Mouse (Mus musculus) neural tube, embryonic 14.5 days (tissue): ENCODE results near the gene Sec1. TPM values are rescaled to one million over a fixed set of nuclear protein-coding genes. Genes with fewer than 3 reads are reported as not detected.
A peak's percentile ranks its signal among the peaks of the same experiment; 100 is the strongest.

Source experiments
- ATAC-seq: fragments of 200-750 bp; cut with Nextera tagmentation; 2 replicates; pipeline ENCODE4 v1.8.0; 2017; ENCODE audit warnings: low read depth, mild to moderate bottlenecking, moderate TSS enrichment, moderate library complexity
- H3K27ac ChIP-seq: fragments of 300-500 bp; sonication (generic); 2 replicates; pipeline ENCODE4 v1.5.1; 2014; ENCODE audit warnings: low read depth, mild to moderate bottlenecking, control low read depth, low read length, moderate library complexity, mixed read lengths
- H3K27me3 ChIP-seq: fragments of 300-500 bp; sonication (generic); 2 replicates; pipeline ENCODE4 v1.6.1; 2014; ENCODE audit warnings: low read length; ENCODE audit not compliant: control insufficient read depth, insufficient read depth
- H3K36me3 ChIP-seq: fragments of 300-500 bp; sonication (generic); 2 replicates; pipeline ENCODE4 v1.6.1; 2014; ENCODE audit warnings: low read length, mixed read lengths; ENCODE audit not compliant: control insufficient read depth, insufficient read depth
- H3K4me1 ChIP-seq: fragments of 300-500 bp; sonication (generic); 2 replicates; pipeline ENCODE4 v1.6.1; 2014; ENCODE audit warnings: low read length; ENCODE audit not compliant: control insufficient read depth, insufficient read depth
- H3K4me2 ChIP-seq: fragments of 300-500 bp; sonication (generic); 2 replicates; pipeline ENCODE4 v1.6.1; 2014; ENCODE audit warnings: mild to moderate bottlenecking, low read depth, low read length, control low read depth
- H3K4me3 ChIP-seq: fragments of 300-500 bp; sonication (generic); 2 replicates; pipeline ENCODE4 v1.5.1; 2014; ENCODE audit warnings: low read depth, low read length, control low read depth, mixed read lengths
- H3K9ac ChIP-seq: fragments of 300-500 bp; sonication (generic); replicated peaks from 2 replicates; pipeline ENCODE4 v1.6.1; 2014; ENCODE audit warnings: low read depth, mild to moderate bottlenecking, control low read depth, low read length, mixed read lengths
- H3K9me3 ChIP-seq: fragments of 300-500 bp; sonication (generic); 2 replicates; pipeline ENCODE4 v1.6.1; 2016; ENCODE audit warnings: low read length; ENCODE audit not compliant: control insufficient read depth
- WGBS: fragments of 180-500 bp; shearing (Covaris S2); extraction: QIAGEN DNeasy Blood & Tissue Kit; methylation state at CpG from one replicate; pipeline ENCODE4 v1.1.7; 2014; 5-methylcytosine and 5-hydroxymethylcytosine counted together
- polyA plus RNA-seq: library from polyadenylated mRNA; unstranded; fragments of >200 nt; fragmentation: Nextera tagmentation; extraction: Ambion mirVana; gene quantifications from 2 replicates; pipeline ENCODE4 v1.2.1, GENCODE M21; 2014

Sec1 gene
- polyA plus RNA-seq, 1 experiment from 2014 or later: 0.13 TPM

DNA sequence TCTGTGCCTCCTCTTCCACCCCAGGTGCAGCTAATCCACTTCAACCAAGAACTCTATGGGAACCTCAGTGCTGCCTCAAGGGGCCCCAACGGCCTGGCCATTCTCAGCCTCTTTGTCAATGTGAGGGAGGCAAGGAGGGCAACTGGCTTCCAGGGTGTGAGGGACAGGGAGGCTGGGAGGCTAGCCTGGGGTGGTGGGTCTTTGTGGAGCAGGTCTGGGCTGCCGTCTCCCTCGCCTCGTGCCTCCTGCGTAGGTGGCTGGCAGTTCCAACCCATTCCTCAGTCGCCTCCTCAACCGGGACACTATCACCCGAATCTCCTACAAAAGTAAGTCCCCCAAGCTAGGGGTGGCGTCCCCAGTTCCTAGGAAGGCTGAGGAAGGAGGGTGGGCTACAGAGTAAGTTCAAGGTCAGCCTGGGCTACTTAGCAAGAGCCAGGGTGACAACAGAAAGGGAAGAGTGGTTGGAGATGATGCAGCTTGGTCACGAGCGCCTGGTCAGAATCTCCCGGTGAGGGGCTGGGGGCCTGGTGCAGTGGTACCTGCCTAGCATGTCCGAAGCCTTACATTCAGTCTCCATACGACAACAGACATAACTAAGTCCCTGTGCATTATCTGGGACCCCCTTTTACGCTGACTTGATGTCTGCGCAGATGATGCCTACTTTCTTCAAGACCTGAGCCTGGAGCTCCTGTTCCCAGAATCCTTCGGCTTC is 8.8 kb upstream of the Sec1 start:
- Histone ChIP-seq H3K4me3 (no peak overlapping the region), H3K9me3 (no peaks in the 10 kb centered on the region), H3K4me1 (peaks cover 24% of the 10 kb centered on the region), H3K36me3 (no peaks in the 10 kb centered on the region), H3K27me3 (peaks cover 7% of the 10 kb centered on the region; the same call in 1 of the 2 replicates), H3K9ac (no peak overlapping the region), H3K4me2 (peak overlapping the region; percentile 93), H3K27ac (no peak overlapping the region)
- 90% methylated on average over 17 of the region's 17 CpGs for WGBS
- no peak for ATAC-seq

DNA sequence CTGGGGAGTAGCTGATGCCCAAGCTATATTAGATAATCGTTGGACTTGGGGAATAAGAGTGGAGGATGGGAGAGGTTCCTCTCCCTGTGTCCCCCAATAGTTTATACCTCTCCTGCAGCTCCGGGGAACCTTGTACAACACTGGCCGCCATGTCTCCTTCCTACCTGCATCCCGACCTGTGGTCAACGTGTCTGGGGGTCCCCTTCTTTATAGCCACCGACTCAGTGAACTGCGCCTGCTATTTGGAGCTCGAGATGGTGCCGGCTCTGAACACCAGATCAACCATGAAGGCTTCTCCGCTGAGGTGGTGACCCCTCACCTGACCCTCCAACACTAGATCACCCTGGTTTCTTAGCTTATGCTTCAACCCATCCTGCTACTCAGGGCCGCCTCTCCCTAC is 8.1 kb upstream of the Sec1 start:
- Histone ChIP-seq H3K4me3 (no peak overlapping the region), H3K4me1 (peaks cover 23% of the 10 kb centered on the region), H3K27ac (no peak overlapping the region), H3K36me3 (no peaks in the 10 kb centered on the region), H3K4me2 (no peak overlapping the region), H3K9me3 (no peaks in the 10 kb centered on the region), H3K9ac (no peak overlapping the region), H3K27me3 (peaks cover 7% of the 10 kb centered on the region; the same call in 1 of the 2 replicates)
- 96% methylated on average over 11 of the region's 11 CpGs for WGBS
- no peak for ATAC-seq

DNA sequence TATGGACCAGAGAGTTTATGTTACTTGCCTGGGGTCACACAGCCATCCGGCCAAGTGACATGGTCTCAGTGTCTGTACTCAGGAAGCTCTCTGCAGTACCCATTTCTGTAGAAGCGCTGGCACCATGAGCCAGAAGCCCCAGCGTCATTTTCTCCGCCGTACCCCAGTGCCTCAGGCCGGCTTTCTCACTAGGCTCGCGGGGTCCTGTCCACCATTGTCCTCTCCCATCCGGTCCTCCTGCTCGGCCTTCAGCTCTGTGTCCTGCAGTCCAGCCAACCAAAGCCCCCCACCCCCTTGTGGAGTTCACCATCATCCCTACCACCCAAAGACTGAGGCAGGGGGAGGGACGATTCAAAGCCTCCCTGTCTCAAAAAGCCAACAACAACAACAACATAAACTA is 7.4 kb upstream of the Sec1 start:
- Histone ChIP-seq H3K4me3 (peak overlapping the region; percentile 22; the same call in 1 of the 2 replicates), H3K27me3 (peaks cover 7% of the 10 kb centered on the region; the same call in 1 of the 2 replicates), H3K4me1 (peaks cover 22% of the 10 kb centered on the region), H3K9me3 (no peaks in the 10 kb centered on the region), H3K36me3 (no peaks in the 10 kb centered on the region), H3K4me2 (peak overlapping the region; percentile 85), H3K9ac (no peak overlapping the region), H3K27ac (no peak overlapping the region)
- no peak for ATAC-seq
- 85% methylated on average over 11 of the region's 11 CpGs for WGBS

DNA sequence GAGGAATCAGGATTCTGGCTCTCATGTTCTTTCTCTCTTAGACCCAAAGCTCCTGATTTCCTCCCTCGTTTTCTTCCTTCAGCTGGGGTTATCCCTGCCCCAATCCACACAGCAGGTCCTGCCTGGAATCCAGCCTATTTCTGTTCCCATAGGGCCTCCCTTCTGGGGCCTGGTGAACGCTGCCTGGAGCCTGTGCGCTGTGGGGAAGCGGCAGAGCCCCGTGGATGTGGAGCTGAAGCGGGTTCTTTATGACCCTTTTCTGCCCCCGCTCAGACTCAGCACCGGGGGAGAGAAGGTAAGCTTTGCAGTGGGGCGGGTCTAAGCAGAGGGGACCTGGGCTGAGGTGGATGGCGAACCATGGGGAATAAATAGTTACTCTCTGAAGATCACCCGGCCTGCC is 6.9 kb upstream of the Sec1 start:
- Histone ChIP-seq H3K4me3 (peak overlapping the region; percentile 22), H3K4me1 (peaks cover 17% of the 10 kb centered on the region), H3K27me3 (peaks cover 7% of the 10 kb centered on the region; the same call in 1 of the 2 replicates), H3K9me3 (no peaks in the 10 kb centered on the region), H3K27ac (peak overlapping the region; percentile 30; the same call in 1 of the 2 replicates), H3K36me3 (no peaks in the 10 kb centered on the region), H3K9ac (peak overlapping the region; percentile 30; the same call in 1 of the 2 replicates), H3K4me2 (peak overlapping the region; percentile 85)
- no peak for ATAC-seq
- 24% methylated on average over 11 of the region's 11 CpGs for WGBS

DNA sequence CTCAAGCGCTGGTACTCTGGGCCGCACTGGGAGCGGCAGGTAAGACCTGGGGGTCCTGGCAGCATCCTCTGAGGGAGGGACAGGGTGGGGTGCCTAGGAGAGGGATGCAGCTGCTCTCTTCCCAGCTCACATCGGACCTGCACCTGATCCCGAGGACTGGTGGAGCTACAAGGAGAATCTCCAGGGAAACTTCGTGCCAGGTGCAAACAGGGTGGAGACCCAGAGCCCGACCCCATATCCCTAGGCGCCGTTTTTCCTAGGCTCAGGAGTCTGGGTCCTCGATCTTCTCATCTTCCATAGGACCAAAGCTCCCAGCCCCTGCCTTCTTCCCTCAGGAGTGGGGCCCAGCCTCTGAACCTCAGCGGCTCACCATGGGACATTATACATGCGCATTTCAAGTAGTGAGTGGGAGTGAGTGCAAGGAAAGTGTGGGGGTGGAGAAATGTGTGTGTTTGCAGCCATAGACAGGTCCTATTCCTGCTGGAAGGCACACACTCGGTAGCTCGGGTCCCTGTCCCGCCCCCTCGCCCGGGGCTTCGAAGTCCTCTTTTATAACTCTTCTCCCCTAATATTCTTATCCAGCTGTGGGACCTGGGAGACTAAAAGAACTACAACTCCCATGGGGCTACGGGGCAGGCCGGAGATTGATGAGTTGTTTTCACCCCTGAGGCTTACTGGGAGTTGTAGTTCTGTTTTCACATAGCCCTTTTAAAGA is 6.3 kb upstream of the Sec1 start:
- Histone ChIP-seq H3K9me3 (no peaks in the 10 kb centered on the region), H3K9ac (peak overlapping the region; percentile 67), H3K4me2 (peak overlapping the region; percentile 85), H3K4me1 (peaks cover 11% of the 10 kb centered on the region; the same call in 1 of the 2 replicates), H3K36me3 (no peaks in the 10 kb centered on the region), H3K27ac (peak overlapping the region; percentile 70), H3K27me3 (peaks cover 7% of the 10 kb centered on the region; the same call in 1 of the 2 replicates), H3K4me3 (peak overlapping the region; percentile 46)
- under 1% methylated on average over 20 of the region's 20 CpGs for WGBS
- peak; percentile 3; the same call in 1 of the 2 replicates for ATAC-seq

DNA sequence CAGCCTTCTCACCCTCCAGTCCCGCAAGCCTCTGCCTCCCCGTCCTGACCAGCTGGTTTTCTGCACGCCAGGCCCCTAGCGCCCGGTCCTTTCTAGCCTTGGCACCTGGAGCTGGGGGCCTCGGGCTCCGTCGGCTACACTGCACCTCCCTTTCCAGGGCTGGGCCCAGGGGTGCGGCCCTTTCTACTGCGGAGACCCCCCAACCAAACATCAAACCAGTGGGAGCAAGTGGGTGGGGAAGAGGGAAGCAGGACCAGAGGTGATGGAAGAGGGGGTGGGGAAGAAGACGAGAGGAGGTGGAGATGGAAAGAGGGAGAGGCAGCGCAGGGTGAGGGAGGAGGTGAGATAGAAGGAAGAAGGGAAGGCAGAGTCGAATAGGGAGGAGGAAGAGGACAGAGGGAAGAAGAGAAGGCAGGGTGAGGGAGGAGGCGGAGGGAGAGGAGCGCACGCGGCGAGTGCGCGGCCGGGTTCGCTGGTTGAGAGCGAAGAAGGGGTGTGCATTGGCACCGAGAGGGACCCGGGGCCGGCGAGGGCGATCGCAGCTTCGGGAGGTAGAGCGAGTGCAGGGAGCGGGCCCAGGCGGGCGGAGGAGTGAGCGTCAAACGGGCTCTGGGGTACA is 5.4 kb upstream of the Sec1 start, which contains the start of gene Car11:
Car11 (plus strand) TSS at position 321 of the 619 bp plus-strand sequence.
- Histone ChIP-seq H3K27me3 (peaks cover 7% of the 10 kb centered on the region; the same call in 1 of the 2 replicates), H3K9me3 (no peaks in the 10 kb centered on the region), H3K9ac (peak within 1 kb of the TSS; percentile 67), H3K27ac (peak within 1 kb of the TSS; percentile 70), H3K4me1 (peaks cover 10% of the 10 kb centered on the region; the same call in 1 of the 2 replicates), H3K4me2 (peak within 1 kb of the TSS; percentile 85), H3K4me3 (peak within 1 kb of the TSS; percentile 46), H3K36me3 (no peaks in the 10 kb centered on the region)
- no peak for ATAC-seq
- 2% methylated on average over 35 of the region's 36 CpGs for WGBS

DNA sequence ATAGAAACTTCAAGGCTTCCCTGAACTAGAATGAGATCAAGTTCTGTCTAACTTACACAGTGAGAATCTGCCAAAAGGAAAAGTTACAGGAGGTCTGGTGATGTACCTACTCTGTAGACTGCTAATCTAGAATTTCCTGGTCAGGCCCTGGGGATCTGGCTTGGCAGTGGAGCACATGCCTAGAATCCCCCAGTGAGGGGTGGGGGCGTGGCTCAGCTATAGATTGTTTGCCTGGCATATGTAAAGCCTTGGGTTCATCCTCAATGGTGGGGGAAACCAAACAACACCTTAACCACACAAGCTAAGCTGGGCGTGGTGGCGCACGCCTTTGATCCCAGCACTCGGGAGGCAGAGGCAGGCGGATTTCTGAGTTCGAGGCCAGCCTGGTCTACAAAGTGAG is 3.7 kb upstream of the Sec1 start:
- WGBS: 80% methylated on average over 7 of the region's 7 CpGs
- Histone ChIP-seq H3K9ac (no peak overlapping the region), H3K9me3 (no peaks in the 10 kb centered on the region), H3K4me2 (no peak overlapping the region), H3K27ac (no peak overlapping the region), H3K27me3 (peaks cover 7% of the 10 kb centered on the region; the same call in 1 of the 2 replicates), H3K4me1 (0 out of 2 replicates have a peak, but pooled peaks cover 4% of the 10 kb centered on the region), H3K36me3 (no peaks in the 10 kb centered on the region), H3K4me3 (no peak overlapping the region)
- no peak for ATAC-seq

DNA sequence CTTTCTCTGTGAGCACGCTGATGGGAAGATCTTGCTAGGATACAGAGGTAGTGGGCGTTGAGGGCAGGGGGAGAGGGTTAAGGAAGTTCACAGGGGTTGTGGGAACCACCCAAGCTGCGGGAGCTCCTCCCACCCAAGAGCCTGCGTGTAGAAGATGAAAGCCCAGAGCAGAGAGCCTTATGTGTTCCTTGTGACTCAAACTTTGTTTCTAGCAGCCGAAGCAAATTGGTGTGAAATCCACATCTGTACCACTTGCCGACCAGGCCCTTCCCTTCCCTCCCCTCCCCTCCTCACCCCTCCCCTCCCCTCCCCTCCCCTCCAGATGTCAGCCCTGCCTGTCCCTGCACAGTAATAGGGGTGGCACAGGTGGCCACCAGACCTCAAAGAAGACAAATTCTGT is 896 bp upstream of the Sec1 start:
- Histone ChIP-seq H3K4me3 (no peak overlapping the region), H3K27ac (no peak overlapping the region), H3K4me1 (0 out of 2 replicates have a peak, but pooled peaks cover under 1% of the 10 kb centered on the region), H3K36me3 (no peaks in the 10 kb centered on the region), H3K9ac (no peak overlapping the region), H3K9me3 (no peaks in the 10 kb centered on the region), H3K27me3 (peaks cover 7% of the 10 kb centered on the region; the same call in 1 of the 2 replicates), H3K4me2 (no peak overlapping the region)
- ATAC-seq: no peak
- 2% methylated on average over 6 of the region's 6 CpGs for WGBS
